Mouse (Mus musculus): Measurements from ENCODE around the gene Syt3. TPM values are rescaled to one million over a fixed set of nuclear protein-coding genes. Genes with fewer than 3 reads are reported as not detected.

The Syt3 gene
- polyA plus RNA-seq, 1 experiment from 2014 or later, result 0.57 TPM

DNA sequence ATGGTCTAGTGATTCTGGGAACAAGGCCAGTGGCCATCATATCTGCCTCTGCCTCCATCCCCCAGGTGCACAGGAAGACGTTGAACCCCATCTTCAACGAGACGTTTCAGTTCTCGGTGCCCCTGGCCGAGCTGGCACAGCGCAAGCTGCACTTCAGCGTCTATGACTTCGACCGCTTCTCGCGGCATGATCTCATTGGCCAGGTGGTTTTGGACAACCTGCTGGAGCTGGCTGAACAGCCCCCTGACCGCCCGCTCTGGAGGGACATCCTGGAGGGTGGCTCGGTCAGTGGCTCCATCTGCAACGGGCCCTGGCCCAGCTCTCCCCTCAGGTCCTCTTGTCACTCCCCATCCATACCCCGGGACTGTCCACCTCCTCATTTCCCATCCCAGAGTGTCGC lies 9.4 kb downstream of the Syt3 start:
- no peak for ATAC-seq (ENCODE audit: insufficient number of reproducible peaks, insufficient read depth, low FRiP score, low read depth)
- Histone ChIP-seq H3K27ac (replicated peaks in 1 of 2; ENCODE audit: control insufficient read depth in 1 of 2, insufficient read depth in 1 of 2, low read depth in 2 of 2, low read length in 2 of 2) (no peak overlapping the region), H3K4me1 (ENCODE audit: control insufficient read depth in 2 of 2, insufficient read depth in 2 of 2, low read length in 2 of 2) (no peaks in the 10 kb centered on the region), H3K4me3 (ENCODE audit: control insufficient read depth in 1 of 2, insufficient read depth in 1 of 2, low read depth in 1 of 2, low read length in 2 of 2) (no peak overlapping the region), H3K27me3 (ENCODE audit: control insufficient read depth, insufficient read depth, low read length) (peaks cover 6% of the 10 kb centered on the region; the same call in 1 of the 2 replicates), H3K9me3 (ENCODE audit: control insufficient read depth, low read length) (no peaks in the 10 kb centered on the region), H3K4me2 (ENCODE audit: low read length) (no peak overlapping the region), H3K9ac (ENCODE audit: low read length) (no peak overlapping the region), H3K36me3 (ENCODE audit: control insufficient read depth, insufficient read depth, low read length) (no peaks in the 10 kb centered on the region)
- WGBS, result 87% methylated on average over 17 of the region's 17 CpGs

DNA sequence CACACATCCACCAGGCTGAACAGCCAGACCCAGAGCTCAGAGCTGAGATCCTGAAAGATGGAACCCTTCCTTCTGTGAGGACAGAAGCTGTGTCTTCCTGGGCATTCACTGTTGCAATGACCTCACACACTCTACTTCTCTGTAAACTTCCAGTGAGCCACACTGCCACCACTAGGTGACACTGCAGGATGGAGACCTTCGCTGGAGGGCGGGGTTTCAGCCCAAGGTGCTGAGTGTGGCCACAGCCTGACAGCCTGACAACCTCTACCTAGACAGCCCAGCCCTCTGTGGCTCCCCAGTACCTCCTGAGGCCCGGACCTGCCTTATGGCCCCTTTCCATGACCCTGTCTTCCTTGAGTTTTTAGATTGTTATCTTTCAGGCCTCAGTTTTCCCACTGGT lies 14.7 kb downstream of the Syt3 start:
- Histone ChIP-seq H3K4me1 (ENCODE audit: control insufficient read depth in 2 of 2, insufficient read depth in 2 of 2, low read length in 2 of 2) (no peaks in the 10 kb centered on the region), H3K27ac (replicated peaks in 1 of 2; ENCODE audit: control insufficient read depth in 1 of 2, insufficient read depth in 1 of 2, low read depth in 2 of 2, low read length in 2 of 2) (no peak overlapping the region)

DNA sequence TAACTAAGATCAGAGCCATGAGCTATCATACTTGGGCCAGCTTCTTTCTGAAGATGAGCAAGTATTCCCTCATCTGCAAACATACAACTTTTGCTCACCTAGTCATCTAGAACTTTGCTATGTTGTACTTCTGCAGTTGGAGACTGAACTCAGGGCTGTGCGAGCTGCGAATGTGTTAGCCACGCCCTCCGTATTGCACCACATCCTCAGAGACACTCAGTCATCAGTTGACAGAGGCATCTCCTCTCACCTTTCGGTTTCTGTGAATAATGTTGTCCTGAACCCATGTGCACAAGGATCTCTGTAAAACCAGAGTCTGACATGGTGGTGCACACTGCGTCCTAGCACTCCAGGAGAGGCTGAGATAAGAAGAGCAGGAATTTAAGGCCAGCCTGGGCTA lies 17.8 kb downstream of the Syt3 start:
- Histone ChIP-seq H3K27me3 (ENCODE audit: control insufficient read depth, insufficient read depth, low read length) (peaks cover 7% of the 10 kb centered on the region; the same call in 1 of the 2 replicates), H3K4me3 (ENCODE audit: control insufficient read depth in 1 of 2, insufficient read depth in 1 of 2, low read depth in 1 of 2, low read length in 2 of 2) (no peak overlapping the region), H3K9me3 (ENCODE audit: control insufficient read depth, low read length) (no peaks in the 10 kb centered on the region), H3K9ac (ENCODE audit: low read length) (no peak overlapping the region), H3K4me1 (ENCODE audit: control insufficient read depth in 2 of 2, insufficient read depth in 2 of 2, low read length in 2 of 2) (peaks cover 2 to 3% of the 10 kb centered on the region in 2 experiments; a peak in 1 of 4 replicates), H3K27ac (replicated peaks in 1 of 2; ENCODE audit: control insufficient read depth in 1 of 2, insufficient read depth in 1 of 2, low read depth in 2 of 2, low read length in 2 of 2) (no peak overlapping the region), H3K36me3 (ENCODE audit: control insufficient read depth, insufficient read depth, low read length) (no peaks in the 10 kb centered on the region), H3K4me2 (ENCODE audit: low read length) (no peak overlapping the region)
- no peak for ATAC-seq (ENCODE audit: insufficient number of reproducible peaks, insufficient read depth, low FRiP score, low read depth)
- WGBS, result 69% methylated on average over 6 of the region's 6 CpGs

More for the DNA sequence above, 14.7 kb downstream of the Syt3 start:
- peak; percentile 66 for ATAC-seq (ENCODE audit: insufficient number of reproducible peaks, insufficient read depth, low FRiP score, low read depth)
- WGBS, result 10% methylated on average over 3 of the region's 3 CpGs
- Histone ChIP-seq H3K9ac (ENCODE audit: low read length) (no peak overlapping the region), H3K4me2 (ENCODE audit: low read length) (no peak overlapping the region), H3K36me3 (ENCODE audit: control insufficient read depth, insufficient read depth, low read length) (no peaks in the 10 kb centered on the region), H3K9me3 (ENCODE audit: control insufficient read depth, low read length) (no peaks in the 10 kb centered on the region), H3K27me3 (ENCODE audit: control insufficient read depth, insufficient read depth, low read length) (peaks cover 3% of the 10 kb centered on the region; the same call in 1 of the 2 replicates), H3K4me3 (ENCODE audit: control insufficient read depth in 1 of 2, insufficient read depth in 1 of 2, low read depth in 1 of 2, low read length in 2 of 2) (no peak overlapping the region)

DNA sequence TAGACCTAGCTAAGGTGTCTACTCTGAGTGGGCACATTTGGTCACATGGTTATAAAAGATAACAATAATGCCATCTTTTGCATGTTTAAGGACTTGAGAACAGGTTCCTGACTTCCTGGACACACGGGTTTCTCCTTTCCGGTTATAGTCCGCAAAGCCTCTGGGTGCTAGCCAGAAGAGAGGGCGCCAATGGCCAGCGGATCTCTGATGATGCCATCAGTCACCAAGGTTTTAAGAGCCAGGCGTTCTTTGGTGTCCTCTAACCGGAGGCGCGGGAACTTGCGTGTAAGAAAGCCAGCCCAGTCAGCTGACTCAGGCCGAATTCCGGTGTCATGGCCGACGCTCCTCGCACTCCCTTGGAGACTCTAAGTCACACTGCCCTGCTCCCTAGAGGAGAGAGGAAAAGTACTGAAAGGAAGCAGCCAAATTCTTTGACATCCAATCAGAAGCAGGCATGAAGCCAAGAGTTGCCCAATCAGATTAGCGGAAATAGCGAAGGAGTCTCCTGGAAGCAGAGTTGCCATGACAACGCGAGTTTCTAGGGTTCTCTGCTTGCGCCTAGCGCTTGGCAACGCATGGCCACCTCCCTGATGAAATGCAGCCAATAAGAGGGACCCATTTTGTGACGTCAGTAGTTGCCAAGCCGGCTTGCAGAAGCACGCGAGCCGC lies 21.6 kb downstream of the Syt3 start:
- ATAC-seq (ENCODE audit: insufficient number of reproducible peaks, insufficient read depth, low FRiP score, low read depth), result peak; percentile 87
- Histone ChIP-seq H3K4me2 (ENCODE audit: low read length) (peak overlapping the region; percentile 75), H3K9me3 (ENCODE audit: control insufficient read depth, low read length) (no peaks in the 10 kb centered on the region), H3K27ac (replicated peaks in 1 of 2; ENCODE audit: control insufficient read depth in 1 of 2, insufficient read depth in 1 of 2, low read depth in 2 of 2, low read length in 2 of 2) (peak overlapping the region; percentile 40 to 42; a peak in 1 of 4 replicates), H3K27me3 (ENCODE audit: control insufficient read depth, insufficient read depth, low read length) (peaks cover 7% of the 10 kb centered on the region; the same call in 1 of the 2 replicates), H3K36me3 (ENCODE audit: control insufficient read depth, insufficient read depth, low read length) (no peaks in the 10 kb centered on the region), H3K4me3 (ENCODE audit: control insufficient read depth in 1 of 2, insufficient read depth in 1 of 2, low read depth in 1 of 2, low read length in 2 of 2) (peak overlapping the region; percentile 35 to 44), H3K4me1 (ENCODE audit: control insufficient read depth in 2 of 2, insufficient read depth in 2 of 2, low read length in 2 of 2) (peaks cover 2 to 3% of the 10 kb centered on the region in 2 experiments; a peak in 1 of 4 replicates), H3K9ac (ENCODE audit: low read length) (peak overlapping the region; percentile 44; the same call in 1 of the 2 replicates)
- 3% methylated on average over 27 of the region's 27 CpGs for WGBS

DNA sequence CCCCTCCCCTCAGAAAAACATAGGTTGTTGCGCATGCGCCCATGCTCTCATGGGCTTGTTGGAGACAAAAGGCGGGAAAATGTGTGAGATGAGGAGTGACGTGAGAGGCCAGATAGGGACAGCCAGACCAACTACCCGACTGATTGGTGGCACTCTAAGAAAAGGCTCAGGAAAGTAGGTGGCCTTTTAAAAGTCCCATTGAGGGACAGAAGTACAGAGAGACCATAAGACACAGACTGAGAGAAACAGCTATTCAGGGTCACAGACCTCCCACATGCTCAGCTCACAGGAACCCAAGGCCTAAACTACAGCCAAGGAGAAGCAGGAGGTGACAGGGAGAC lies 22.1 kb downstream of the Syt3 start:
- peak; percentile 23; the same call in 1 of the 2 replicates for ATAC-seq (ENCODE audit: insufficient number of reproducible peaks, insufficient read depth, low FRiP score, low read depth)
- 0% methylated on average over 5 of the region's 5 CpGs for WGBS
- no peak overlapping the region for H3K27ac ChIP-seq (replicated peaks in 1 of 2; ENCODE audit: control insufficient read depth in 1 of 2, insufficient read depth in 1 of 2, low read depth in 2 of 2, low read length in 2 of 2)
- H3K27me3 ChIP-seq (ENCODE audit: control insufficient read depth, insufficient read depth, low read length), result peaks cover 7% of the 10 kb centered on the region; the same call in 1 of the 2 replicates
- H3K36me3 ChIP-seq (ENCODE audit: control insufficient read depth, insufficient read depth, low read length), result no peaks in the 10 kb centered on the region
- H3K4me2 ChIP-seq (ENCODE audit: low read length), result peak overlapping the region; percentile 75
- 0 out of 4 replicates have a peak overlapping the region, but pooled peaks of 1 of the 2 experiments have one; percentile 44 for H3K4me3 ChIP-seq (ENCODE audit: control insufficient read depth in 1 of 2, insufficient read depth in 1 of 2, low read depth in 1 of 2, low read length in 2 of 2)
- H3K9ac ChIP-seq (ENCODE audit: low read length), result no peak overlapping the region
- peaks cover 2 to 3% of the 10 kb centered on the region in 2 experiments; a peak in 1 of 4 replicates for H3K4me1 ChIP-seq (ENCODE audit: control insufficient read depth in 2 of 2, insufficient read depth in 2 of 2, low read length in 2 of 2)
- H3K9me3 ChIP-seq (ENCODE audit: control insufficient read depth, low read length), result no peaks in the 10 kb centered on the region

DNA sequence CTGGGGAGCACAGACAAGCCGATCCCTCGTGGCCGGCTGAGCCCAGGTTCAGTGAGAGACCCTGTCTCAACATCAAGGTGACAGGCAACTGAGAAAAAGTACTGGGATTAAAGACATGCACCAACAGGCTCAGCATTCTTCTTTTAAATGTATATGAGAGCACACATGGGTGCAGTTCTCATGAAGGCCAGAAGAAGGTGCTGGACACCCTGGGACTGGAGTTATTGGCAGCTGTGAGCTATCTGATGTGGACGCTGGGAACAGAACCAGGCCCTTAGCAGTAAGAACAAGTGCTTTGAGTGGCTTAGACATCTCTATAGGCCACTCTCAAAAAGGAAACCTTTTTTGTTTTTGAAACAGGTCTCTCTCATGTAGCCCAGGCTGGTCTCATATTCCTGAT lies 27.2 kb downstream of the Syt3 start:
- 0 out of 2 replicates have a peak, but pooled peaks cover 5% of the 10 kb centered on the region for H3K27me3 ChIP-seq (ENCODE audit: control insufficient read depth, insufficient read depth, low read length)
- 84% methylated on average over 4 of the region's 4 CpGs for WGBS
- no peaks in the 10 kb centered on the region for H3K36me3 ChIP-seq (ENCODE audit: control insufficient read depth, insufficient read depth, low read length)
- no peak overlapping the region for H3K27ac ChIP-seq (replicated peaks in 1 of 2; ENCODE audit: control insufficient read depth in 1 of 2, insufficient read depth in 1 of 2, low read depth in 2 of 2, low read length in 2 of 2)
- H3K4me2 ChIP-seq (ENCODE audit: low read length), result no peak overlapping the region
- H3K9ac ChIP-seq (ENCODE audit: low read length), result no peak overlapping the region
- no peak for ATAC-seq (ENCODE audit: insufficient number of reproducible peaks, insufficient read depth, low FRiP score, low read depth)
- no peaks in the 10 kb centered on the region for H3K4me1 ChIP-seq (ENCODE audit: control insufficient read depth in 2 of 2, insufficient read depth in 2 of 2, low read length in 2 of 2)
- H3K9me3 ChIP-seq (ENCODE audit: control insufficient read depth, low read length), result no peaks in the 10 kb centered on the region
- no peak overlapping the region for H3K4me3 ChIP-seq (ENCODE audit: control insufficient read depth in 1 of 2, insufficient read depth in 1 of 2, low read depth in 1 of 2, low read length in 2 of 2)

DNA sequence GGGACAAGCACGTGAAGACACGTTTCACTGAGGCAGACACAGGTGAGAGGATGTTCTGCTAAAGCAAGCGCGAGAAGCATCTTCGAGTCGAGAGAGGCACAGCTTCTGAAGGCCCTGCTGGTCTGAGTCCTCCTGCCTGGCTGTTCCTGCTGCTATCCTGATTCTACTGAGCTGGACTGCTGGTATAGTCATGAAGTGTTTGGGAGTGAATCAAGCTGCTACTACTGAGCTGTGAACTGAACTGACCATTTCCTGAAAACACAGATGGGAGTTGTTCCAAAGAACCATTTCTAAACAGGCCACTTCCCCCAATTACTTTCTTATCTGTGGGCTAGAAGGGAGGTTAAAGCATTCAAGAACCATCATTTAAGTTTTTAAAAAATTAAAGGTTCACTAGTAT lies 29.4 kb downstream of the Syt3 start:
- 75% methylated on average over 6 of the region's 6 CpGs for WGBS

More for the DNA sequence above, 29.4 kb downstream of the Syt3 start:
- Histone ChIP-seq H3K4me2 (ENCODE audit: low read length) (no peak overlapping the region), H3K27ac (replicated peaks in 1 of 2; ENCODE audit: control insufficient read depth in 1 of 2, insufficient read depth in 1 of 2, low read depth in 2 of 2, low read length in 2 of 2) (no peak overlapping the region), H3K4me3 (ENCODE audit: control insufficient read depth in 1 of 2, insufficient read depth in 1 of 2, low read depth in 1 of 2, low read length in 2 of 2) (no peak overlapping the region), H3K36me3 (ENCODE audit: control insufficient read depth, insufficient read depth, low read length) (no peaks in the 10 kb centered on the region), H3K27me3 (ENCODE audit: control insufficient read depth, insufficient read depth, low read length) (no peaks in the 10 kb centered on the region), H3K9me3 (ENCODE audit: control insufficient read depth, low read length) (no peaks in the 10 kb centered on the region), H3K9ac (ENCODE audit: low read length) (no peak overlapping the region), H3K4me1 (ENCODE audit: control insufficient read depth in 2 of 2, insufficient read depth in 2 of 2, low read length in 2 of 2) (no peaks in the 10 kb centered on the region)
- ATAC-seq (ENCODE audit: insufficient number of reproducible peaks, insufficient read depth, low FRiP score, low read depth), result no peak
